Mouse (Mus musculus) limb, embryonic 13.5 days (tissue): ENCODE results near the gene Boll. TPM values are rescaled to one million over a fixed set of nuclear protein-coding genes. Genes with fewer than 3 reads are reported as not detected.

Experiments used
- ATAC-seq: fragments of 200-750 bp; cut with Nextera tagmentation; 2 replicates; pipeline ENCODE4 v1.8.0; 2017; ENCODE audit warnings: low read depth, moderate number of reproducible peaks, moderate TSS enrichment; ENCODE audit not compliant: low FRiP score
- H3K27ac ChIP-seq: fragments of 300-500 bp; sonication (generic); 2 replicates; pipeline ENCODE4 v1.5.1; 2015; ENCODE audit warnings: inconsistent platforms, mild to moderate bottlenecking, moderate library complexity
- H3K27me3 ChIP-seq: fragments of 300-500 bp; sonication (generic); 2 replicates; pipeline ENCODE4 v1.6.1; 2015; ENCODE audit warnings: mild to moderate bottlenecking, inconsistent platforms
- H3K36me3 ChIP-seq: fragments of 300-500 bp; sonication (generic); 2 replicates; pipeline ENCODE4 v1.6.1; 2015; ENCODE audit warnings: inconsistent platforms, mild to moderate bottlenecking, moderate library complexity
- H3K4me1 ChIP-seq: fragments of 300-500 bp; sonication (generic); 2 replicates; pipeline ENCODE4 v1.6.1; 2015; ENCODE audit warnings: inconsistent platforms
- H3K4me2 ChIP-seq: fragments of 300-500 bp; sonication (generic); replicated peaks from 2 replicates; pipeline ENCODE4 v1.6.1; 2015; ENCODE audit warnings: inconsistent platforms, mild to moderate bottlenecking, moderate library complexity
- H3K4me3 ChIP-seq: fragments of 300-500 bp; sonication (generic); 2 replicates; pipeline ENCODE4 v1.5.1; 2015; ENCODE audit warnings: moderate library complexity, mild to moderate bottlenecking, inconsistent platforms
- H3K9ac ChIP-seq: fragments of 300-500 bp; sonication (generic); 2 replicates; pipeline ENCODE4 v1.6.1; 2015; ENCODE audit warnings: mild to moderate bottlenecking, inconsistent platforms
- H3K9me3 ChIP-seq: fragments of 300-500 bp; sonication (generic); 2 replicates; pipeline ENCODE4 v1.6.1; 2016; ENCODE audit warnings: inconsistent platforms
- WGBS: fragments of 180-500 bp; shearing (Covaris S2); methylation state at CpG from one replicate; pipeline ENCODE4 v1.1.7; 2015; 5-methylcytosine and 5-hydroxymethylcytosine counted together
- polyA plus RNA-seq: library from polyadenylated mRNA; unstranded; fragments of >200 nt; fragmentation: Nextera tagmentation; extraction: Ambion mirVana; gene quantifications from 2 replicates; pipeline ENCODE4 v1.2.1, GENCODE M21; 2015

Boll gene
- polyA plus RNA-seq, 1 experiment from 2014 or later: 0.42 TPM

DNA sequence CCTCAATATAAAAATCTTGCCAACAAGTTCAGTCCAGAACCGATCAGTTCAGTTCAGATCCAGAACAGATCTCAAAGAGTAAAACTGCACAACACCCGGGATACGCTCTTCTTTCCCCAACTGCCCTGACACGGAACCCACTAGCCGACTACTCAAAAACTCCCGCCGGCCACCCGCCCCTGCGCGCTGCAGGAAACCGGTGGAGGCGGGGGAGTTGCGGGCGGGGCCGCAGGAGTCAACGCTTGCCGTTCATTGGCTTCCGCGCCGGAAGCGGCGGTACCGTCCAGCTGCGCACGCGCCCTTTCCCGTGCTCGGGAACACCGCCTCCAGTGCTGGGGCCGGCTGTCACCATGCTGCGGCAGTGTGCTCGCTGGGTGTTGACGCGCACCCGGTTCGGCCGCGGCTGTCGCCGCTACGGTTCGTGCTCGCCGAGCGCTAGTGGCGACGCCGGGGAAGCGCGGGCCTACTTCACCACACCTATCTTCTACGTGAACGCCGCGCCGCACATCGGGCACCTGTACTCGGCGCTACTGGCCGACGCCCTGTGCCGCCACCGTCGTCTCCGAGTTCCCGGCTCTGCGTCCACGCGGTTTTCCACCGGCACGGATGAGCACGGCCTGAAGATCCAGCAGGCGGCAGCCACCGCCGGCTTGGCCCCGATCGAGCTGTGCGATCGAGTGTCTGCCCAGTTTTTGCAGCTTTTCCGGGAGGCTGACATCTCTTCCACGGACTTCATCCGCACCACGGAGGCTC lies 126.2 kb downstream of the Boll start, which contains the start of gene Mars2:
Mars2 (plus strand) TSS at position 288 of the 753 bp plus-strand sequence.
- H3K27me3 ChIP-seq: no peaks in the 10 kb centered on the region
- peak within 1 kb of the TSS; percentile 98 for H3K4me2 ChIP-seq
- WGBS: under 1% methylated on average over 82 of the region's 82 CpGs
- ATAC-seq: peak; percentile 99
- H3K36me3 ChIP-seq: no peaks in the 10 kb centered on the region
- no peaks in the 10 kb centered on the region for H3K9me3 ChIP-seq
- H3K9ac ChIP-seq: peak within 1 kb of the TSS; percentile 80
- peak within 1 kb of the TSS; percentile 83 for H3K4me3 ChIP-seq
- H3K4me1 ChIP-seq: peaks cover 37% of the 10 kb centered on the region
- peak within 1 kb of the TSS; percentile 23; the same call in 1 of the 2 replicates for H3K27ac ChIP-seq

DNA sequence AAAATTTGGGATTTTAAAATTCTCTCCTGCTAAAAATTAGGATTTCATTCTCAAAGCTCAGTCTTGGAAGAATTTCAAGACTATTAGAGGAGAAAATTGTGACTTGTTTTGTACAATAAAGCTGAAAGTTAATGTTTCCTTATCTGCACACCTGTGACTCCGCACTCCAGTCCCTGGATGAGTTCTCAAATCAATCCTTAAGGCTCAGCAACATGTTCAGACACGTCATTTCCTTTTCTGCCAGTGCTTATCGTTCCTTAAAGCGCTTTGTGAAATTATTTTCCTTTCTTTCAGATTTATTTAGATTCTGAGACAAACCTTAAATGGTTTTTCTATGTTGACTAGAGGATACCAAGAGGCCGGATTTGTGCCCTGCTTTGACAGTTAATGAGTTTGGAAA lies 126.8 kb downstream of the Boll start:
- peak overlapping the region; percentile 57 for H3K9ac ChIP-seq
- H3K4me3 ChIP-seq: peak overlapping the region; percentile 83
- peak overlapping the region; percentile 98 for H3K4me2 ChIP-seq
- H3K27ac ChIP-seq: no peak overlapping the region
- H3K27me3 ChIP-seq: no peaks in the 10 kb centered on the region
- no peaks in the 10 kb centered on the region for H3K36me3 ChIP-seq
- H3K9me3 ChIP-seq: no peaks in the 10 kb centered on the region
- WGBS: 39% methylated on average over 5 of the region's 5 CpGs
- peaks cover 31% of the 10 kb centered on the region for H3K4me1 ChIP-seq
- no peak for ATAC-seq

DNA sequence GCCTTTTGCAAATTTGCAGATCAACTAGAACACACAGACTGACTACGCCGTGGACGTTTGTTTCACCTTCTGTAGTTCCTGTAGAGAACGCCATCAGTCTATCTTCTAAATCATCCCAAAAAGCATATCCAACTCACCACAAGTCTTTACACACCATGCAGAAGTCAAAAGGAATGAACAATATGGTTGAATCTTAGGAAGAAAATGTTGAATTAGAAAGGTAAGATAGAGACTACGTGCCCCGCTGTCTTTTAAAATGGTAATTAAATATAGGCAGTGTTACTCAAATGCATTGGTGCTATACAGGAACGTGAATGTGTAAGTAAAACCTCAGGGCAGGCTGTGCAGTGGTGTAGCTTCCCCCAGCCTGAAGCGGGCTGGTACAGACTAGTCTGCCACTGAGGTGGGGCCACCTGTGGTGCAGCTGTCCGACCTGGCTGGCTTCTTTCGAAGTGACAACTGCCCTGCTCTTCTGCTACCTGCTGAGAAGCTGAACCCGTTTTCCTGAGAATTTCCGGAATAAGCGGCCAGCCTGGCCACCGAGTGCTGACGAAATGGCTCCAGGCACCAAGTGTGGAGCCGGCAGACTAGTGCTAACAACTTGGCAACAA lies 128.3 kb downstream of the Boll start:
- no peak for ATAC-seq
- no peak overlapping the region for H3K27ac ChIP-seq
- H3K27me3 ChIP-seq: no peaks in the 10 kb centered on the region
- no peaks in the 10 kb centered on the region for H3K9me3 ChIP-seq
- no peak overlapping the region for H3K4me3 ChIP-seq
- H3K36me3 ChIP-seq: no peaks in the 10 kb centered on the region
- WGBS: 52% methylated on average over 16 of the region's 16 CpGs
- no peak overlapping the region for H3K9ac ChIP-seq
- no peak overlapping the region for H3K4me2 ChIP-seq
- peaks cover 17% of the 10 kb centered on the region for H3K4me1 ChIP-seq

DNA sequence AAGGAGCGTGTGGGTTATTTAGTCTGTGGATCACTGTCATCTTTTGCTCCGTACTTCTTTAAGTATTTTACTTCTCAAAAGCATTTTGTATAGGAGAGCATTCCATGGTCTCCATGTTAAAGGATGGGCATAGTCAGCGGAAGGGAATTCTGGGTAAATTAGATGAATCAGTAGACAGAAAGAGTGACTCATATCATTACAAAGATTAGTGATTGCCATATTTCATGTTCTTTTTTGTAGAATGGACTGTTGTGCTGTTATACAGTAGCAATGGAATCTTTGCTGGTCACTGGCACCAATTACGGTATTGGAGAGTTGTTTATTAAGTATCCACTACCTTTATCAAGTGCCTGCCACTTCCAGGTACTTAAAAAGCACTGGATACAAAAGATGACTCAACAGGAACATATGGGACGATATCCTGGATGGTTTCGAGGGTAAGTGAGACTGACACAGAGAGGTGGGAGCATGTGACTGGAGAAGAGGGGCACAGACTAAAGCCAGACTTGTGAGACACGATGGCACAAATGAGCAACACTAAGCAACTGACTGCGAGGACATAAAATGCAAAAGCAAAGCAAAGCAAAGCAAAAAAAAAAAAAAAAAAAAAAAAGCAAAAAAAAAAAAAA lies 134.9 kb downstream of the Boll start:
- Histone ChIP-seq H3K4me2 (no peak overlapping the region), H3K27me3 (no peaks in the 10 kb centered on the region), H3K4me1 (peaks cover 16% of the 10 kb centered on the region), H3K9me3 (no peaks in the 10 kb centered on the region), H3K36me3 (no peaks in the 10 kb centered on the region), H3K27ac (no peak overlapping the region), H3K4me3 (no peak overlapping the region), H3K9ac (no peak overlapping the region)
- no peak for ATAC-seq
- WGBS: 88% methylated on average over 8 of the region's 8 CpGs

DNA sequence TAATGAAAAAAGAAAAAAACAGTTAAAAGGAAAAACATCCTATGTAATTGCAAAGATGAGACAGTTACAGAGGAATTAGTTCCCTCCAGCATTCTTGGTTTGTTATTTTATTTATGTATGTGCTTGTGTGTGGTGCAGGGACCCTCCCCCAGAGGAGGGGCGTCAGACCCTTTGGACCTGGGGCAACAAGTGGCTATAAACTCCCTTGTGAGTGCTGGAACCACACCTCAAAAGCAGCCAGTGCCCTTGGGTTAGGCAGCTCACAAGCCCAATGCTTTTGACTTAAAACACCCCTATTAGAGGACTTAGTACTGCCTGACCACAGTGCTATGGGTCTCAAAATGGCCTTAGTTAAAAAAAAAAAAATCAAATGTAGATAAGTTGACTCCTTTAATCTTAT lies 135.9 kb downstream of the Boll start:
- Histone ChIP-seq H3K4me2 (peak overlapping the region; percentile 49), H3K9ac (no peak overlapping the region), H3K36me3 (no peaks in the 10 kb centered on the region), H3K4me3 (peak overlapping the region; percentile 17), H3K9me3 (no peaks in the 10 kb centered on the region), H3K4me1 (peaks cover 26% of the 10 kb centered on the region), H3K27me3 (no peaks in the 10 kb centered on the region), H3K27ac (no peak overlapping the region)
- WGBS: 19% methylated on average over 1 of the region's 1 CpGs
- ATAC-seq: no peak

DNA sequence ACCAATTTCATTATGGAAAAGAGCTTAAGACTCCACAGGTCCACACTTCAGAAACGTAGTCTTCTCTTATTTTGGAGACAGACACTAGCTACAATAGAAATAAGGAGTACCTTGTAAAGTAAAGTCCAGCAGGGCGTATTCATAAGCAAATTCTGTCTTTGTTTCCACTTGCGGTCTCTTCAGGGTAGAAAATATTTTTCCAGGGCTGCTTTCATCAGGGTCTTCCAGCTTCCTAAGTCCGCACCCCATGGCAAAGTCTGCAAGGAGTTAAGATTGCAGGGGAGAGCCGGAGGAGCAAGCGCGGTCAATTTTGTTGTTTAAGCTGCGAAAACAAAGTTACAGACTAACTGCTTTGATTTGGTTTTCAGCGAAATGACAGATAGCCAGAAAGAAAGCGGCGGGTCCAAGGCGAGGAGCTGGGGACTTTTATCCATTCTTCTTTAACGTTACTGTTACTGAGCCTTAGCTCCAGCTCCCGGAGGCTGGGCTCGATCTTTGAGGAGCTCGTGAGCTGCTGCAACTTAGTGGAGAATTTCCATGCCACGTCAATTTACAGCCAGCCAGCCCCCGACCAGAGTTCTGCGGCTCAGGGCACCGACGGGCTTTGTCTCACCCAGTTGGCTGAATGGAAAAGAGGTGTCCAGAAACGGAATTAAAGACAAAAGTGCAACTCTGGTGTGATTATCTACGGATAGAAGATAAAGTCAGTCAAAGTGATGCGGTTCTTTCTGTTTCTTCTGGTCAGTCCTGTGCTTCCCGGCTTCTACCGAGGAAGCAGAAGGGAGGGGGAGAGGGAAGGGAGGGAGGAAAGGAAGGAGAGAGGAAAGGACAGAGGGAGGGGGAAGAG lies 137.0 kb downstream of the Boll start, which contains the start of gene Rftn2:
Rftn2 (minus strand) TSS at position 772 of the 847 bp plus-strand sequence.
- Histone ChIP-seq H3K9ac (peak within 1 kb of the TSS; percentile 80), H3K9me3 (no peaks in the 10 kb centered on the region), H3K4me2 (peak within 1 kb of the TSS; percentile 63), H3K4me1 (peaks cover 37% of the 10 kb centered on the region), H3K27me3 (no peaks in the 10 kb centered on the region), H3K4me3 (peak within 1 kb of the TSS; percentile 64), H3K27ac (peak within 1 kb of the TSS; percentile 93), H3K36me3 (no peaks in the 10 kb centered on the region; the same call in 1 of the 2 replicates)
- WGBS: 1% methylated on average over 26 of the region's 26 CpGs
- peak; percentile 66; the same call in 1 of the 2 replicates for ATAC-seq

DNA sequence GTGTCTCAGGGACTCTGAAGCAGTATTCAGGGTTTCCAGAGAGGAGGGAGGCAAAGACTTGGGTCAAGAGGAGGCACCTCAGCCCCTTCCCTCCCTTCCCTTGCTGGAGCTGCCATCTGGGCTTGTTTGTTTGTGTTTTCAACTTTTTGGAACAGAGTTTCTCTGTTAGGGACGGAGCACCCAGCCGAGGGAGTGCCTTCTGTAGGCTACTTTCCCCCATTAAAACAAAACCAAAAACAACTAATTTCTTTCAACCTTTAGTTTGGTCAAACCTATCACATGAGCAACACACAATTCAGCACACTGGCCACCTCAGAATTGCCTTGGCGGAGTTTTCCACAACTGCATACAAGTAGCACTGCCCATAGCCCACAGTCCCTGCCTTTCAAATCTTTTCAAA lies 137.9 kb downstream of the Boll start:
- peak overlapping the region; percentile 64 for H3K4me3 ChIP-seq
- 12% methylated on average over 3 of the region's 3 CpGs for WGBS
- no peaks in the 10 kb centered on the region; the same call in 1 of the 2 replicates for H3K36me3 ChIP-seq
- H3K9ac ChIP-seq: peak overlapping the region; percentile 80
- H3K9me3 ChIP-seq: no peaks in the 10 kb centered on the region
- peak overlapping the region; percentile 63 for H3K4me2 ChIP-seq
- peaks cover 42% of the 10 kb centered on the region for H3K4me1 ChIP-seq
- peak overlapping the region; percentile 86 for H3K27ac ChIP-seq
- peak; percentile 15 for ATAC-seq
- H3K27me3 ChIP-seq: no peaks in the 10 kb centered on the region

DNA sequence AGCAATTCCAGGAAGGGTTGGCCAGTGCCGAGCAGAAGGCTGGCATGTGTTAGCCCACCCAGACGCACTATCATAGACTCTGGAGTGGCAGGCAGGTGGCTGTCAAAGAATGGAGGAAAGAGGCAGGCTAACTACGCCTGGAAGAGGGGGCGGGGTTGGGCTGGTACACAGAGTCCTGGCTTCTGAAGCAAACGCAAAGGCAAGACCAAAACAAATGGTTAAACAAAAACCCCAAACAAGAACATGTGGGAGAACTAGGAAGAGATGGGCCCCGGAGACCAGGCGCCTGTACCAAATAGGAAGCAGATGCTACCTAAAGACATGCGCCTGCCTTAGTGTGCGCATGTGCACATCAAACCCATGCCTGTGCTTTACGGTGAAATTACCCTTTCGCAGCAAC lies 139.2 kb downstream of the Boll start:
- Histone ChIP-seq H3K36me3 (no peaks in the 10 kb centered on the region; the same call in 1 of the 2 replicates), H3K9me3 (no peaks in the 10 kb centered on the region), H3K4me1 (peaks cover 46% of the 10 kb centered on the region), H3K27me3 (no peaks in the 10 kb centered on the region), H3K4me3 (peak overlapping the region; percentile 64), H3K9ac (peak overlapping the region; percentile 80), H3K27ac (peak overlapping the region; percentile 17; the same call in 1 of the 2 replicates), H3K4me2 (peak overlapping the region; percentile 63)
- peak; percentile 66 for ATAC-seq
- 15% methylated on average over 11 of the region's 11 CpGs for WGBS

DNA sequence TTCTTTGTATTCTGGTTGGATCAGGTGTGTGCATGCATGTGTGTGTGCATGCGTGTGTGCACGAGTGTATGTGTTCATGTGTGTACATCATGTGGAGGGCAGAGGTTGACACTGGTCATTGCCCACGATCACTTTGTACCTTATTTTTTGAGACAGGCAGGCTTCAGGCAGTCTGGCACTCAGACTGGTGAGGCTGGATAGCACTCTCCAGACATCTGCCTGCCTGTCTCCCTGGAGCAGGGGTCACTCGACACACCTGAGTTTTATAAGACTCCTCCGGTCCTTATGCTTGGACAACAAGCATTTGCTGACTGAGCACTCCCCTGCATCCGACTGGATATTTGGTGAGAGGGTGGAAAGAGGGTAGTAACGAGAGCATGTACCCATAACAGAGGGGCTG lies 140.2 kb downstream of the Boll start:
- Histone ChIP-seq H3K4me2 (peak overlapping the region; percentile 63), H3K27ac (no peak overlapping the region), H3K27me3 (no peaks in the 10 kb centered on the region), H3K9me3 (no peaks in the 10 kb centered on the region), H3K36me3 (no peaks in the 10 kb centered on the region; the same call in 1 of the 2 replicates), H3K9ac (no peak overlapping the region), H3K4me3 (no peak overlapping the region), H3K4me1 (peaks cover 47% of the 10 kb centered on the region)
- no peak for ATAC-seq
- WGBS: 85% methylated on average over 7 of the region's 7 CpGs

DNA sequence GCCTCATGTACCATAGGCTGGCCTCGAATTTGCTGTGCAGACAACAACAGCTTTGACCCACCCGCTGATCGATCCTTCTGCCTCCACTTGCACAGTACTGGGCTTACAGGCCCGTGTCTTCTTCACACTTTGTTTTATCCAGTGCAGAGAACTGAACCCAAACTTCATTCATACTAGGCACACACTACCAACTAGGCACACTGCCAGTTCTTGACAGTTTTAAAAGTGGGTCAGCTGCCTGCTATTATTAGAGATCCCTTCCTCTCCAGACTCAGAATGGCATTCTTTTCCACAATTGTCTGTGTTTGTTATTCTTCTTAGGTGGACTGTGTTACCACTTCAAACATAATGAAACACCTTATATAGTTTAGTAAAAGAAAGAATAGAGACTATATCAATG lies 141.9 kb downstream of the Boll start:
- Histone ChIP-seq H3K27ac (no peak overlapping the region; the same call in 1 of the 2 replicates), H3K9me3 (no peaks in the 10 kb centered on the region), H3K4me3 (no peak overlapping the region), H3K27me3 (no peaks in the 10 kb centered on the region), H3K4me1 (peaks cover 56% of the 10 kb centered on the region), H3K4me2 (0 out of 2 replicates have a peak overlapping the region, but pooled peaks have one; percentile 11), H3K9ac (no peak overlapping the region), H3K36me3 (no peaks in the 10 kb centered on the region; the same call in 1 of the 2 replicates)
- 83% methylated on average over 4 of the region's 4 CpGs for WGBS
- no peak for ATAC-seq

DNA sequence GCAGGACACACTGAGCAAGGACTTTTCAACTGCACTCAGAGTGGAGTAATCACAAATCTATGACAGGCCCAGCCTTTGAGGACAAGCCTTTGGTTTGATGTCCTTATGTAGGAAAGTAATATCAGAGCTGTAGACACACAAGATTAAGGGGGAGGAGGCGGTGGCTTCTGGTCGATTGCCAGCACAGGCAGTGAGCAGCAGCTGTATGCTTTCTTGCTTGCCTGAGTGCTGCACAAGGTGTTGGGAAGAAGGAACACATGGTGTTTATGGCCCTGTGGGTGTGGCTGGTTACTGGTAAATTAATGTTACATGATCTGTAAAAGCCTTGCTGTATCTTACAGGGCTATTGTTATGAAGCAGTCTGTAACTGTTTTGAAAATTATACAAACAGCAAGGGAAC lies 146.1 kb downstream of the Boll start:
- peaks cover 16% of the 10 kb centered on the region for H3K36me3 ChIP-seq
- no peak overlapping the region for H3K4me3 ChIP-seq
- no peaks in the 10 kb centered on the region for H3K9me3 ChIP-seq
- no peak overlapping the region; the same call in 1 of the 2 replicates for H3K9ac ChIP-seq
- no peaks in the 10 kb centered on the region for H3K27me3 ChIP-seq
- peak; percentile 59; the same call in 1 of the 2 replicates for ATAC-seq
- no peak overlapping the region for H3K27ac ChIP-seq
- no peak overlapping the region for H3K4me2 ChIP-seq
- WGBS: 11% methylated on average over 2 of the region's 2 CpGs
- peaks cover 40% of the 10 kb centered on the region for H3K4me1 ChIP-seq
